ENCODE assay signal across 8 mouse cellular contexts in genomic region chr11:49203129-49203768, GRCm38 (mm10). TPM values are rescaled to one million over a fixed set of nuclear protein-coding genes. Genes with fewer than 3 reads are reported as not detected.
DNase-seq lines count a peak whose midpoint lies in the region; ATAC-seq and TF ChIP-seq lines count a peak whose summit lies in the region.

Zfp62 (plus strand) TSS chr11:49203292.

- peak; percentile 95 for DNase-seq in forebrain, embryonic 14.5 days (ENCODE audit: low spot score)
- DNase-seq in heart, postnatal 25 days (ENCODE audit: low spot score) = peak; percentile 89
- peak; percentile 88 to 96 for DNase-seq in layer of hippocampus, adult 18-20 months (ENCODE audit: low spot score in 2 of 2)
- peak; percentile 91 for DNase-seq in lung, adult 2 months
- DNase-seq in thymus, adult 18-20 months = peak; percentile 81 to 89

- intact Hi-C loops in heart, postnatal 25 days (cut with DNase I) = loop anchor here (2.0 to 10.0 kb wide), 2 partner anchors 42 to 398 kb away; partner anchors contain the start of genes Mgat1 and Rack1

- TF ChIP-seq POLR2A in ES-Bruce4 (IDR thresholded peaks at IDR 0.05; ENCODE audit: insufficient read depth, low read length) = peak; percentile 9
- TF ChIP-seq POLR2A in lung, adult 2 months (IDR thresholded peaks at IDR 0.05; ENCODE audit: borderline replicate concordance, extremely low read depth, low read depth, low read length) = peak; percentile 45; the same call in 1 of the 2 replicates

- TF ChIP-seq EP300 in ES-Bruce4 (IDR thresholded peaks at IDR 0.05; ENCODE audit: insufficient read depth, low read depth, low read length) = no peak

- H3K27me3 ChIP-seq in ES-Bruce4 (ENCODE audit: control insufficient read depth, insufficient read depth, low read length, poor library complexity, severe bottlenecking) = no peaks in the 10 kb centered on the region
- no peaks in the 10 kb centered on the region for H3K27me3 ChIP-seq in forebrain, embryonic 14.5 days (replicated peaks; ENCODE audit: control insufficient read depth, insufficient read depth, low read length)

- peak within 1 kb of the TSS; percentile 85 for H3K9ac ChIP-seq in ES-Bruce4 (ENCODE audit: low read depth, poor library complexity, severe bottlenecking)
- peak within 1 kb of the TSS; percentile 98 for H3K9ac ChIP-seq in forebrain, embryonic 14.5 days (ENCODE audit: low read length)

- peaks cover 1% of the 10 kb centered on the region for H3K4me1 ChIP-seq in ES-Bruce4 (ENCODE audit: control insufficient read depth, insufficient read depth, low read length)
- peaks cover 5% of the 10 kb centered on the region for H3K4me1 ChIP-seq in forebrain, embryonic 14.5 days (ENCODE audit: control insufficient read depth, insufficient read depth, low read length)
- H3K4me1 ChIP-seq in lung, adult 2 months (ENCODE audit: control insufficient read depth, insufficient read depth, low read length) = peaks cover 12% of the 10 kb centered on the region

- peaks cover 8% of the 10 kb centered on the region for H3K36me3 ChIP-seq in ES-Bruce4 (ENCODE audit: control insufficient read depth, insufficient read depth, low read length, poor library complexity, severe bottlenecking)
- H3K36me3 ChIP-seq in forebrain, embryonic 14.5 days (ENCODE audit: control insufficient read depth, insufficient read depth, low read length) = peaks cover 6% of the 10 kb centered on the region; the same call in 1 of the 2 replicates

- under 1% methylated on average over 42 of the region's 47 CpGs for WGBS in forebrain, embryonic 14.5 days
- WGBS in lung, adult 2 months = under 1% methylated on average over 47 of the region's 47 CpGs

- H3K4me3 ChIP-seq in ES-Bruce4 (ENCODE audit: low read depth, low read length) = peak within 1 kb of the TSS; percentile 86
- peak within 1 kb of the TSS; percentile 94 for H3K4me3 ChIP-seq in forebrain, embryonic 14.5 days (ENCODE audit: low read depth, low read length)
- peak within 1 kb of the TSS; percentile 95 for H3K4me3 ChIP-seq in lung, adult 2 months (replicated peaks; ENCODE audit: extremely low read depth, low read depth, low read length)

- peaks cover 6% of the 10 kb centered on the region for H3K9me3 ChIP-seq in ES-Bruce4 (replicated peaks; ENCODE audit: control insufficient read depth, insufficient read depth, low read length, poor library complexity, severe bottlenecking)
- no peaks in the 10 kb centered on the region for H3K9me3 ChIP-seq in forebrain, embryonic 14.5 days (replicated peaks; ENCODE audit: control insufficient read depth, low read length)

- ATAC-seq in cerebellum, adult (ENCODE audit: insufficient number of reproducible peaks, low FRiP score, low TSS enrichment) = peak; percentile 96
- peak; percentile 92 for ATAC-seq in forebrain, embryonic 14.5 days
- ATAC-seq in neutrophil, adult 5-6 weeks (ENCODE audit: extremely low read depth, insufficient number of reproducible peaks, low FRiP score, poor library complexity, severe bottlenecking) = peak; percentile 83

- H3K4me2 ChIP-seq in forebrain, embryonic 14.5 days (ENCODE audit: low read length) = peak within 1 kb of the TSS; percentile 67

- peak within 1 kb of the TSS; percentile 96 for H3K27ac ChIP-seq in ES-Bruce4 (ENCODE audit: insufficient read depth, low read length)
- peak within 1 kb of the TSS; percentile 98 for H3K27ac ChIP-seq in forebrain, embryonic 14.5 days (ENCODE audit: low read depth, low read length)

- TF ChIP-seq CTCF in ES-Bruce4 (IDR thresholded peaks at IDR 0.05; ENCODE audit: low read depth, low read length) = no peak
- TF ChIP-seq CTCF in lung, adult 2 months (IDR thresholded peaks at IDR 0.05; ENCODE audit: insufficient read depth, low read length) = no peak

RNA-seq across cellular contexts. Expression of gene Zfp62, which starts in this region (rescaled TPM):
- polyA plus RNA-seq in ES-Bruce4 (2011; ENCODE audit: insufficient read depth, insufficient read length, low read depth, missing spikeins) = 29.3 and 33.6 TPM in 2 replicates
- 56.6 and 64.7 TPM in 2 replicates for polyA plus RNA-seq in forebrain, embryonic 14.5 days (2014; fragmentation: Nextera tagmentation; extraction: Ambion mirVana)
- total RNA-seq in heart, postnatal 25 days (2021) = 10 to 100 TPM; 21.5 to 29.6 TPM
- total RNA-seq in layer of hippocampus, adult 18-20 months (2021) = 10 to 100 TPM; 48.6 to 49.6 TPM
- polyA plus RNA-seq in lung, adult 2 months (2012; rRNA removed) = 1.5 and 3.0 TPM in 2 replicates
- 91.8 and 106 TPM in 2 replicates for total RNA-seq in neutrophil, adult 5-6 weeks (2017)

Comparison
In these comparisons a context has a peak if more than half of its experiments do, and no peak if none do; other contexts are left out.
1. Peak in every context shown above with its lines: DNase-seq, ATAC-seq, H3K4me3 ChIP-seq and H3K27ac ChIP-seq.